Mouse (Mus musculus) midbrain, embryonic 14.5 days (tissue): ENCODE measurements around the gene Fhl4. TPM values are rescaled to one million over a fixed set of nuclear protein-coding genes. Genes with fewer than 3 reads are reported as not detected.

ENCODE experiments used
- ATAC-seq: fragments of 200-750 bp; cut with Nextera tagmentation; 2 replicates; pipeline ENCODE4 v1.8.0; 2017; ENCODE audit warnings: moderate number of reproducible peaks, moderate library complexity; ENCODE audit not compliant: low FRiP score, low TSS enrichment
- DNase-seq: peaks from one replicate; pipeline ENCODE4 v3.0.0-alpha.2; 2015
- H3K27ac ChIP-seq: fragments of 300-500 bp; sonication (generic); replicated peaks from 2 replicates; pipeline ENCODE4 v1.5.1; 2014; ENCODE audit warnings: mild to moderate bottlenecking, low read depth, low read length, moderate library complexity
- H3K27me3 ChIP-seq: fragments of 300-500 bp; sonication (generic); 2 replicates; pipeline ENCODE4 v1.6.1; 2014; ENCODE audit warnings: low read length, control low read depth, mixed read lengths; ENCODE audit not compliant: control insufficient read depth, insufficient read depth
- H3K36me3 ChIP-seq: fragments of 300-500 bp; sonication (generic); 2 replicates; pipeline ENCODE4 v1.6.1; 2014; ENCODE audit warnings: low read length, control low read depth; ENCODE audit not compliant: control insufficient read depth, insufficient read depth
- H3K4me1 ChIP-seq: fragments of 300-500 bp; sonication (generic); 2 replicates; pipeline ENCODE4 v1.6.1; 2014; ENCODE audit warnings: mild to moderate bottlenecking, antibody characterized with exemption, low read length, control low read depth; ENCODE audit not compliant: control insufficient read depth, insufficient read depth
- H3K4me2 ChIP-seq: fragments of 300-500 bp; sonication (generic); 2 replicates; pipeline ENCODE4 v1.6.1; 2014; ENCODE audit warnings: mild to moderate bottlenecking, low read length, moderate library complexity
- H3K4me3 ChIP-seq: fragments of 300-500 bp; sonication (generic); replicated peaks from 2 replicates; pipeline ENCODE4 v1.5.1; 2014; ENCODE audit warnings: low read depth, low read length
- H3K9ac ChIP-seq: fragments of 300-500 bp; sonication (generic); replicated peaks from 2 replicates; pipeline ENCODE4 v1.6.1; 2014; ENCODE audit warnings: mild to moderate bottlenecking, low read length, moderate library complexity
- H3K9me3 ChIP-seq: fragments of 300-500 bp; sonication (generic); 2 replicates; pipeline ENCODE4 v1.6.1; 2016; ENCODE audit warnings: low read length, control low read depth, mixed read lengths; ENCODE audit not compliant: control insufficient read depth
- WGBS: fragments of 180-500 bp; shearing (Covaris S2); extraction: QIAGEN DNeasy Blood & Tissue Kit; methylation state at CpG from one replicate; pipeline ENCODE4 v1.1.7; 2014; 5-methylcytosine and 5-hydroxymethylcytosine counted together
- polyA plus RNA-seq: library from polyadenylated mRNA; unstranded; fragments of >200 nt; fragmentation: Nextera tagmentation; extraction: Ambion mirVana; gene quantifications from 2 replicates; pipeline ENCODE4 v1.2.1, GENCODE M21; 2014

Gene Fhl4
- 2.7 and 3.0 TPM in 2 replicates for polyA plus RNA-seq

GRCm38 (mm10) chr10:85102247-85103084 is at the start of gene Fhl4, which contains the start of gene Tmem263:
Gene Fhl4 (minus strand): TSS chr10:85102495.
Gene Tmem263 (plus strand): TSS chr10:85102627.
- under 1% methylated on average over 75 of the region's 96 CpGs for WGBS

DNA sequence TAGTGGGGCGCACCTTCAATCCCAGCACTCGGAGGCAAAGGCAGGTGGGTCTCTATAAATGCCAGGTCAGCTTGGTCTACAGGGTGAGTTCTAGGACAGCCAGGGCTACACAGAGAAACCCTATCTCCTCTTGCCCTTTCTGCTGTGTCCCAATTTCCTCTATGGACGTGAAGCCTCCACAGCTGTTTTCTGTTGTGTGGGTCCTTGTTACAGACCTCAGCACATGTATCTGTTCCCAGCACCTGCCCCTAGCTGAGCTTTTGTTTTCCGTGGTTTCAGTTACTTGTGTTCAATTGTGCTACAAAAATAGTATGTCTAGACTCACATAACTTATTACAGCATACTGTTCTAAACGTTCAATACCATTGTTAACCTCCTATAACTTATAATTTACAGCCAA is 46.9 kb upstream of the Fhl4 start:
- ATAC-seq: no peak
- Histone ChIP-seq H3K27ac (no peak overlapping the region), H3K4me2 (no peak overlapping the region), H3K36me3 (peaks cover 35% of the 10 kb centered on the region), H3K27me3 (no peaks in the 10 kb centered on the region), H3K4me1 (no peaks in the 10 kb centered on the region), H3K9me3 (no peaks in the 10 kb centered on the region), H3K9ac (no peak overlapping the region), H3K4me3 (no peak overlapping the region)
- DNase-seq: no peak
- WGBS: 95% methylated on average over 5 of the region's 5 CpGs

More at GRCm38 (mm10) chr10:85102247-85103084, at the start of gene Fhl4, which contains the start of gene Tmem263:
- H3K4me3 ChIP-seq: peak within 1 kb of the TSS; percentile 95
- H3K36me3 ChIP-seq: no peaks in the 10 kb centered on the region
- peaks cover 11% of the 10 kb centered on the region; the same call in 1 of the 2 replicates for H3K4me1 ChIP-seq
- H3K27me3 ChIP-seq: no peaks in the 10 kb centered on the region
- H3K9me3 ChIP-seq: no peaks in the 10 kb centered on the region
- ATAC-seq: peak; percentile 95
- peak within 1 kb of the TSS; percentile 69 for H3K4me2 ChIP-seq
- H3K27ac ChIP-seq: peak within 1 kb of the TSS; percentile 89
- peak; percentile 98 for DNase-seq
- H3K9ac ChIP-seq: peak within 1 kb of the TSS; percentile 85

GRCm38 (mm10) chr10:85146282-85146681 is 44.0 kb upstream of the Fhl4 start:
- H3K4me3 ChIP-seq: no peak overlapping the region
- no peaks in the 10 kb centered on the region for H3K9me3 ChIP-seq
- no peak overlapping the region for H3K4me2 ChIP-seq
- ATAC-seq (no peak), DNase-seq (no peak)
- no peaks in the 10 kb centered on the region for H3K4me1 ChIP-seq
- no peaks in the 10 kb centered on the region for H3K27me3 ChIP-seq
- H3K36me3 ChIP-seq: peaks cover 54% of the 10 kb centered on the region
- no peak overlapping the region for H3K27ac ChIP-seq
- H3K9ac ChIP-seq: no peak overlapping the region
- 87% methylated on average over 14 of the region's 14 CpGs for WGBS

- no peak for DNase-seq
- ATAC-seq: no peak
- H3K27me3 ChIP-seq: no peaks in the 10 kb centered on the region
- no peak overlapping the region for H3K4me2 ChIP-seq
- WGBS: 91% methylated on average over 9 of the region's 9 CpGs
- H3K4me1 ChIP-seq: no peaks in the 10 kb centered on the region
- no peaks in the 10 kb centered on the region for H3K9me3 ChIP-seq
- no peak overlapping the region for H3K9ac ChIP-seq
- no peak overlapping the region for H3K27ac ChIP-seq
- peaks cover 29% of the 10 kb centered on the region for H3K36me3 ChIP-seq
- no peak overlapping the region for H3K4me3 ChIP-seq
These were observed 39.2 kb upstream of the Fhl4 start for GRCm38 (mm10) chr10:85141465-85141864.

DNA sequence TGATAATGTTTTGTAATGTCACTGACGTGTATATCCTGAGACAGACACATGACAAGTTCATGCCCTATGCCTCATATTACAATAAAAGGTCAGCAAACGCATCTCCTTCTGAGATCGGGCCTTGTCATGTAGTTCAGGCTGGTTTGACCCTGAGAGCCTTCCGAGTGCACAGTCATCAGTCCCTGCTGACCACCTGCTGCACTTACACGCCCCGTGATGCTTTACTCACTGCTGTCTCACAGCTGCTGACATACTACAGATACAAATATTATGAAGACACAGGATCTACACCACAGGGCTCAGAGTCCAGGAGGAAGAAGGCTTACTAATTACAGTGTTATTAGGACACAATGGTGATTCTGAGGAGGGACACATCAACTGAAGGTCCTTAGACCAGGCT is 34.3 kb upstream of the Fhl4 start:
- WGBS: 92% methylated on average over 6 of the region's 6 CpGs
- no peak for ATAC-seq

GRCm38 (mm10) chr10:85128453-85128852 is 26.2 kb upstream of the Fhl4 start:
- Histone ChIP-seq H3K27me3 (no peaks in the 10 kb centered on the region), H3K36me3 (peaks cover 19% of the 10 kb centered on the region), H3K9ac (no peak overlapping the region), H3K27ac (0 out of 2 replicates have a peak overlapping the region, but pooled peaks have one; percentile 5), H3K4me1 (peaks cover 15% of the 10 kb centered on the region), H3K4me3 (peak overlapping the region; percentile 68), H3K4me2 (peak overlapping the region; percentile 77), H3K9me3 (no peaks in the 10 kb centered on the region)
- DNase-seq (no peak), ATAC-seq (no peak)
- WGBS: 29% methylated on average over 7 of the region's 7 CpGs

More for the DNA sequence above, 34.3 kb upstream of the Fhl4 start:
- H3K36me3 ChIP-seq: peaks cover 19% of the 10 kb centered on the region
- no peak overlapping the region for H3K27ac ChIP-seq
- no peak overlapping the region for H3K4me3 ChIP-seq
- H3K4me1 ChIP-seq: no peaks in the 10 kb centered on the region
- no peak for DNase-seq
- no peak overlapping the region for H3K4me2 ChIP-seq
- H3K9ac ChIP-seq: no peak overlapping the region
- no peaks in the 10 kb centered on the region for H3K27me3 ChIP-seq
- H3K9me3 ChIP-seq: no peaks in the 10 kb centered on the region

DNA sequence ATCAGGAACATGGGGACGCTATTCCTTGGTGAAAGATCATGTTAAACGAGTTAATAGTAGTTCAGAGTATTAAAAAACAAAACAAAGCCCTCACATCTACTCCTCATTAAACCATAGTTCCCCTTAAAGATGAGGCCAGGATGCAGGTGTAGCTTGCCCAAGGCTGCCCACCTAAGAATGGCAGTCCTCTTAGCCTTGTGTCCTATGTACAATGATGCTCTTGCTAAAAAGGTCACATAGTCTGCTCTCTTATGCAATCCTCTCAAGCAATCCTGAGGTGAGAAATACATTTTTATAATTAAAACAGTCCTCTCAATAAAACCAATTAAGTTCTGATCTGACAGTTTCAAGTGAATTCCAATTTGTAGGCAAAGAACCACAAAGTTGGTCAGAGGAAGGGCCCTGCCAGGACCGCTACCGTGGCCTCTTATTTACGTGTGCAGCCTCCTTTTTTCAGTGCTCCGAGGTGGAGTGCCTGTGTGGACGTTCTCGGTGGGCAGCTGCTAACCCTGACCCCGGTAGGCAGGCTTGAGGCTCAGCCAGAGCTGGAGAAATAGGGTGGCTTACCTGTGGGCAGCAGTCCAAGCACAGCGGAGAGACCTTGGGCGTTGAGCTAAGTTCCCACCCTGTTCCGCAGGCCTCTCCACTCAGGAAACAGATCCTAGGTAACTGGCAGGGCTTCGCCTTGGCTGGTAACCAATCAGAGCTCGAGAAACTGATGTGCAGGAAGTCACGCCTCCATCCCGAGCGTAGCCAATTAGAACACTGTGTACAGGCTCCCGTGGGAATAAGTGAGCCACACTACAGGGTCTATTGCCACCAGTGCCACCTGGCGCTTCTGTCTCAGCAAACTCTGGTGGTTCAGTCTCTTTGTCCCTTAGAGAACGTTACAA is 25.3 kb upstream of the Fhl4 start, which contains the start of gene Mterf2:
Gene Mterf2, minus strand, starts transcription at position 633 of the 893 bp plus-strand sequence.
- H3K36me3 ChIP-seq: peaks cover 14% of the 10 kb centered on the region
- ATAC-seq (peak; percentile 100), DNase-seq (peak; percentile 99)
- peak within 1 kb of the TSS; percentile 68 for H3K4me3 ChIP-seq
- peak within 1 kb of the TSS; percentile 5; the same call in 1 of the 2 replicates for H3K27ac ChIP-seq
- WGBS: 8% methylated on average over 20 of the region's 20 CpGs
- no peaks in the 10 kb centered on the region for H3K9me3 ChIP-seq
- peak within 1 kb of the TSS; percentile 70 for H3K9ac ChIP-seq
- peaks cover 15% of the 10 kb centered on the region for H3K4me1 ChIP-seq
- peak within 1 kb of the TSS; percentile 77 for H3K4me2 ChIP-seq
- no peaks in the 10 kb centered on the region for H3K27me3 ChIP-seq

GRCm38 (mm10) chr10:85125184-85125583 is 22.9 kb upstream of the Fhl4 start:
- no peak overlapping the region for H3K4me2 ChIP-seq
- WGBS: 86% methylated on average over 13 of the region's 13 CpGs
- H3K9ac ChIP-seq: no peak overlapping the region
- H3K36me3 ChIP-seq: peaks cover 29% of the 10 kb centered on the region
- no peak overlapping the region for H3K27ac ChIP-seq
- H3K27me3 ChIP-seq: no peaks in the 10 kb centered on the region
- ATAC-seq (no peak), DNase-seq (no peak)
- no peaks in the 10 kb centered on the region for H3K9me3 ChIP-seq
- peaks cover 15% of the 10 kb centered on the region for H3K4me1 ChIP-seq
- H3K4me3 ChIP-seq: no peak overlapping the region
